Mouse (Mus musculus): ENCODE measurements at regions not wholly inside any gene's neighbourhood (a gene's known extent, or its start where the extent isn't known, plus 50 kb on each side); places are given as distances from the start of the nearest gene placed in this dataset.

DNA sequence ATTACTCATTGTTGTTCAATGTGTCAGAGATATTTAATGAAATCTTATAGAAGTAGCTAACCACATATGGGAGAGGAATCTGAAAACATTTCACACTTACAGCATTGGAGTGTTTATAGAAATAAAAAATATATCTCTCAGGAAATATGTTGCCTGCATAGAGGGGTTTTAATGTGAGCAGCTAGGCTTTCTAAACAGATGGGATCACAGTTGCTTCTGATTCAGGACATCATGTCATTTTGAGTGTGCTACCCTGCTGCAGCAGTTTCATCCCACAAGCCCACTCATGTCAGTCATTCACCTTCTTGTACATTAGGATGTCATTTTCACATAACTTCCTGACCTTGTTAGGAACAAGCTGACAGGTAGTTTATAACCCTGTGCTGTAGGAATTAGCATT is 1973.4 kb downstream of the Olfm4 start:
- DNase-seq (ENCODE audit: low spot score in 2 of 2), result peak in 1 of 2 experiments; percentile 1

DNA sequence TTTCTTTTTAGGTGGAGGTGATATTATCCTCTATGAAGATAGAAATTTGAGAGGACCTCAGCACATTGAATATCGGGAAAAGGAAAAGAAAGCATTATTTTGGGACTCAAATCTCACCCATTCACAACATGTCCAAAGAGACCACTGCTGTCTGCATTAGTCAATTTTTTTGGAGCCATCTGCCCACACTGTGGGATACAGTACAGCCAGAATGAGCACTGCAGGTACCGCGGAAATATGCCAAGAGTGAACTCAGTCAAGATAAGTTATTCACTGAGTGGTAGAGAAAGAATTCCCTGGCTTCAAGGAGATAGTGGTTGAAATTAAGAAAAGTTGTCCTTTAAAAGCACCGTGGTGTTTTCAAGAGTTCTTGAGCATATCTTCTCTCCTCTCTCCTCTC is 2003.9 kb downstream of the Olfm4 start:
- DNase-seq (ENCODE audit: low spot score in 2 of 2), result no peak

DNA sequence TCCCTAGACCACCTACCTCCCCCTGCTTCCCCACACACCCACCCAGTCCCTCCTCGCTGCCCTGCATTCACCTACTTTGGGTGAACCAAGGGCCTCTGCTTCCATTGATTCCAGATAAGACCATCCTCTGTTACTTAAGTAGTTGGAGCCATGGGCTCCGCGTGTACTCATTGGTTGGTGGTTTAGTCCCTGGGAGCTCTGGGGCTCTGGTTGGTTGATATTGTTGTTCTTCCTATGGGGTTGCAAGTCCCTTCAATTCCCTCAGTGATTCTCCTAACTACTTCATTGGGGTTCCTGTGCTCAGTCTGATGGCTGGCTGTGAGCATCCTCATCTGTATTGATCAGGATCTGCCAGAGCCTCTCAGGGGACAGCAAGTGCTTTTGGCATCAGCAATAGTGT is 2004.5 kb downstream of the Olfm4 start:
- DNase-seq (ENCODE audit: low spot score in 2 of 2), result no peak

DNA sequence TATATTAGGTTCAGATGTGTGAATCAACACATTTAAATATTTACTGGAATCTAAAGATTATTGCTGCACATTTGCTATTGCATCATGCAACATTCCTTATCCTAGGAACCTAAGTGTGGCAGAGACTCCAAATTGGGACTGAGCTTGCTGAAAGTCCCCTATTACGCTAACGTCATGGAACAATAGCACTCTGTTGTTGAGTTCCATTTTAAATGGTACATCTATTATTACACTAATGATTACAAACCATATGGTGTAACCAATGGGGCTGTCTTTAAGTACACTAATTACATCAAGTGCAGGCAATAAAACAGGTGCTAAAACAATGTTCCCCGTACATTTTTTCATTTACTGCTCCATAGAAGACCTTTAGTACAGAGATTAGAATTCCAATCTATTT is 2018.9 kb downstream of the Olfm4 start:
- DNase-seq (ENCODE audit: low spot score in 2 of 2), result no peak

DNA sequence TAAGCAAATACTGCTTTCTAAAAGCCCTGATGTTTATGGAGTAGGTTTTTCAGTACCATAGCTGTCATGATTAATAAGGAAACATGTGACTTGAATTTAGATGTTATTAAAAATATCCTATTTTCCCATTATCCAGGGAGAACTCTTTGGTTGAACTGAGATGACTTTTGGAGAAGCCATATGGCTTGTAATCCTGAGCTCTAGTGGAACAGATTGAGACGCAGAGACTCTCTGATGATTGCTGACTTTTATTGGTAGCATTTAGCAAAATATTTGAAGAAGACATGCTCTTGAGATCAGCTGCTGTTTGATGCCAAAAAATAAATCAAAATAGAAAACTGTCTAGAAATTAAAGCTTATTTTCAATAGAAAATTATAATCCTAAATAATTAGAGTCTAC is 2030.8 kb downstream of the Olfm4 start:
- DNase-seq (ENCODE audit: low spot score in 2 of 2), result no peak
